Mouse (Mus musculus): Measurements from ENCODE around the gene Osbp2.

DNA sequence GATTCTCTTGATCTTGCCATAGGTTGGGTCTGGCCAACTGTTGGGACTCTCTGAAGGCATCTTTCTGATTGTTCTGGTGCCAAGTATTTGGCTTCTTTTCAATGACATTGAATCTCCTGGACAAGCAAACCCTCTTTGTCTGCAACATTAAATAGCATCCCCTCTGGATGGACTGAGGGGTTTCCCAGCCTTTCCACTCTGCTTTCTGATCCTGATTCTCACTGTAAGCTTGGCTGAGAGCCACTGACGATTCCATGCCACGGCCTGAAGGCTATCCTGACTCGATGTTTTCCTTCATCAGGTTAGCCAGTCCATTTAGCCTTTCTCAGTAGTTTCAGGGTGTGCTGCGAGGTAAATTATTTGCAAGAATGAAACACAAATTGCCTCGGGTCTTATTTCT, 34.0 kb downstream of the Osbp2 start:
- TF ChIP-seq GATA1 (IDR thresholded peaks at IDR 0.05; ENCODE audit: borderline replicate concordance, low read length): no peak
- TF ChIP-seq FLI1 (IDR thresholded peaks at IDR 0.05; ENCODE audit: low read length): no peak
